Mouse (Mus musculus) bone marrow macrophage, adult 2 months (primary cell): ENCODE data around the gene Dnase2a.
A peak's percentile ranks its signal among the peaks of the same experiment; 100 is the strongest.

Experiments used
- CTCF ChIP-seq: IDR thresholded peaks from 2 replicates; pipeline ENCODE4 v1.5.1; 2012; ENCODE audit warnings: low read depth, mild to moderate bottlenecking, low read length, moderate library complexity
- POLR2A ChIP-seq: IDR thresholded peaks from 2 replicates; pipeline ENCODE4 v1.6.1; 2012; ENCODE audit warnings: mild to moderate bottlenecking, low read depth, low read length, borderline replicate concordance

- TF ChIP-seq CTCF = no peak
- TF ChIP-seq POLR2A = peak; percentile 85; the same call in 1 of the 2 replicates
Measured at GRCm38 (mm10) chr8:84969241-84970134, 61.1 kb downstream of the Dnase2a start, which contains the start of the genes Gm49661, Prdx2 and Rnaseh2a.
